Mouse (Mus musculus) B cell, adult (primary cell): ENCODE results near the gene Nfe2l1. TPM values are rescaled to one million over a fixed set of nuclear protein-coding genes. Genes with fewer than 3 reads are reported as not detected.

ENCODE experiments used
- total RNA-seq: library from RNA; stranded (reverse); gene quantifications from 4 replicates; pipeline ENCODE4 v1.2.4, GENCODE M21; 2023; ENCODE audit not compliant: inconsistent age

Nfe2l1 gene
- total RNA-seq = 66.0 to 80.5 TPM (median 77.5 TPM) in 4 replicates

DNA sequence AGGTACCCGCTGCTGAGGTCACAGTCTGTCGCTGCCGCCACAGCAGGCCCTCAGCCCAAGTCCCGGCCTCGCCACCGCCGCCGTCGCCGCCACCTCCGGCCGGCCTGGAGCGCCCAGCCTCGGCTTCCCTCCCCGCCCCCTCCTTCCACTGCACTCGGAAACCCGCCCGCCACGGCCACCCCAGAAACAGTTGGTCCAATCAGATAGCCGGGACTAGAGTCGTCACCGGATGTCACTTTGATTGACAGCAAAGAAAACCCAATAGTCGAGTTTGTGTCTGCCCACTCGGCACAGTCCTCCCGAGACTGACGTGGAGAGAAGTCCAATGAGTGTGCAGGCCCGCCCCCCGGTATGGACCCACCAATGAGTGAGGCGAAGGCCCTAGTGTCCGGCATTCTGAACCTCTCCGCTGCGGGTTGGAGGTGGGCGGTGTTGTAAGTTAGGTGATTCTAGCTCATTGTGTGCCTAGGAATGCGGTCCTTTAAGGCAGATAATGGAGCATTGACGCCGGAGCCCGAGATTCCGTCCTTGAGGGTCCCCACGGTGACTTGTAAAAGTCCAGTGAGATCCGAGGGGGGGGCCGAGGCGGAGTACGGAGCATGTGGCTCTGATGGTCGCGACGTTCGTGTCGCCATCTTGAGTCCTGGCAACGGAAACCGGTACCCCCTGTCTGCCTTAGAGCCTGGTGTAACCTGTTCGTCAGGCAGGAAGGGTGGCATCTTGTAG is at the start of gene Nfe2l1:
TSS of gene Nfe2l1 (minus strand) at position 156 of the 726 bp plus-strand sequence.

DNA sequence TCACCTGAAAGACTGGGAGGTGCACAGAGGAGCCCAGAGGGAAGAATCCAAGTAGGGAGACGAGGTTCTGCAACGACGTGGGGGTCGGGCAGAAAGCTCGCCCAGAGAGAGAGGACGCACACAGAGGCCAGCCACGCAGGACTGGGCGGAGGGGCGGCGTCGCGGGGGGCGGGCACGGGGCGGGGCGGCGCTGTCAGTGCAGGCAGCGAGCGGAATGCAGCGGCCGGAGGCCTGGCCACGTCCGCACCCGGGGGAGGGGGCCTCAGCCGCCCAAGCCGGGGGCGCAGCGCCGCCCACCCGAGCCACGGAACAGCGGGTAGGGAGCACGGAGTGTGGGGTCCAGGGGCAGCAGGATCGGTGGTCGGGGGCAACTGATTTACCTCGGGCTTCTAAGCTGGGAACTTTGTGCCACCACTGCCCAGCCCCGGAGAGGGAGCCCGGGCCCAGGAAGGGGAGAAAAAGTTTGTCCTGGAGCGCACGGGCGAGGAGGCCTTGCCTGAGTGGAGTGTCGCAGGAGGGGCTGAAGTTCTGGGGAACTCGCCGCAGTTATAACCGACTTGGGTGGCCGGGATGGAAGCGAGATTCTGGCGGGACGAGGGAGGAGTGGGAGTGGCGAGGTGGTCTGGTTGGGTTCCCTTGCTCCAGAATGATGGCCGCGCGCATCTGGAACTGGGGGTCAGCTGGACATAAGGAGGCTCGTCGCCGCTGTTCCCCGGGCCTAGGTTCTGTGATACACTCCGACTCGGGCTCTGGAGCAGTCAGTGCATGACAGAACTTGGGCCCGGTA is 20.1 kb upstream of the Nfe2l1 start, which contains the start of gene Copz2:
TSS of gene Copz2 (plus strand) at position 190 of the 787 bp plus-strand sequence.

DNA sequence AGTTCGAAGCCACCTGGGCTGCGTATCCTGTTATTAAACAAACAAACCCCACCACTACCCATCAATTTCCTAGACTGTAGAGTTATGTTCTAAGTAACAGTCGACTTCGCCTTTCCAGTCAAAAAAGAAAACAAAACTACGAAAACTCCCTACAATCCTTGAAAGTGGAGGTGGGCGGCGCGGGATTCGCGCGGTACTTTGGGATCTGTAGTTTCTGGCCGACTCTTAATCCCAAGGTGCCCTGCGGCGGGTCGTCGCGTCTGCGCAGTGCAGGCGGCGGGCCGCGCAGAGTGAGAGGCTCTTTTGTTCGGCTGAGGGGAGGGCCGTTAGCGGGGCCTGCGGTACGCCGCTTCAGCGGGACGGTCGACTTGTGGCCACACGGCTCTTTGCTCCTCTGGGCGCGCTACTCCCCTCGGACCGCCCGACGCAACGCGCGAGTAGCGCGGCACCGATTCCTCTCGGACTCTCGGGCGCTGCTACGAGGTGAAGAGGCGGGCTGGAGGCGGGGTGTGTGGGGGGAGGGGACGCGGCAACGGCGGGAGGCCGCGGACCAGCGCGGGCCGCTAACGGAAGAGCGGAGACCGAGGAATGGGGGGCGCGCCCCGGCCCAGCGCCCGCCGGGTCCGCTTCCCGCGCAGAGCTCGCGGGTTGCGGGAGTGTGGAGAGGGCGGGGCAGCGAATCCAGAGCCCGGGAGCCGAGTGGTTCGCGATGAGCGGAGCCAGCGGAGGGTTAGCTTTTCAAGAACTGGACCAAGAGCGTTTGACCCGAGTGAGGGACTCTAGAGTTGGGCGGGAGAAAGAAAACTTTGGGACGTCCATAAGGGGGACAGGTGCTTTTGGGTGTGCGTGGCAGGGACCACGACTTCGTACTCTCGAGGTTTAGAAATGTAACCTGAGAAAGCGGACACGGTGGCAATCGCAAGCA is 40.6 kb downstream of the Nfe2l1 start, which contains the start of gene Cbx1:
TSS of gene Cbx1 (plus strand) at position 257 of the 925 bp plus-strand sequence.

DNA sequence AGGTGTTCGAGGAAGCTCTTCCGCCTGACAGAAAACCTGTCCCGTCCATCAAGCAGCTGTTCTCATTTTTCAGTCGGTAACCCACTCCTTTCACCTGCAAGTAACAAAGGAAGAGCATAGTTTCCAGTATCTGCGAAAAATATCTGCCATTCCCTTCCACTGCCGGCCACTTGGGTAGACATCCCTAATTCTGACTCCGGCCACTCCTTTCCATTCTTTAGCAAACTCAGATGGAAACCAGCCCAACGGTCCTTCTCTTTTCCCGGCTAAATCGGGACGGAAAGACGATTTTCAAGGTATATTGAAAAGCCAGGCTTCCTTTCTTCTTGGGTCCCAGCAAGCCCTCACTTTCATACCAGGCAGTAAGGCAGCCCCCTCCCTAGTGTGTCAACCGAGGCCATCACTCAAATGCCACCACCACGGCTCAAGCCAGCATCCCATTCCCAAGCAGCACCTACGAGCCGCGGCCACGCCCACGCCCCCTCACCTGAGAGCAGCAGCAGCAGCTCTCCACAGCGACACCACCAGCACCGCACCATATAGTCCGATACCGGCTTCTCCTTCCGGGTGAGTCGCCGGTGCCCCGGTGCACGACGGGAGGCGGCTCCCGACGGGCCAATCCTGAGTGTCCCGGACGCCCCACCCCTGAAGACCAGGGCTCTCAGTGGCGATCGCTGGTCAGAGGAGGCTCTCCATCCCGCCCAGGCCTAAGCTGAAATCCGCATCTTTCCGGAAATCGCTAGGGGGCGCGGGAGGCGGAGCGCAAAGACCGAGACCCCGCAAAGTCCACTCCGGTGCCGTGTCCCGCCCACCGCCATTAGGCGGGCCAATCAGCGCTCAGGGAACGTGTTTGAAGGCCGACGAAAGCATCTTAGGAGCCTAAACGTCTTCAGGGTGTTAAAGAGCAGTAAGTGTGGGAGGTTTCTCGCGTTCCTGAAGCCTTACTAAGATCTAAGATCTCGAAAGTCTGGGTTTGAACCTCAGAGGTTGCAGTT is 52.5 kb downstream of the Nfe2l1 start, which contains the start of gene Snx11:
TSS of gene Snx11 (minus strand) at position 592 of the 995 bp plus-strand sequence.

Other genes with a start within 250 kb of the Nfe2l1 start
- 57.8 to 72.3 TPM (median 62.4 TPM) in 4 replicates for gene Snx11, start 52.4 kb downstream of the Nfe2l1 start, total RNA-seq
- gene Cbx1, start 40.8 kb downstream of the Nfe2l1 start, total RNA-seq = 58.9 to 72.0 TPM (median 64.1 TPM) in 4 replicates
- 1.5 TPM in 1 of 4 replicates, not detected in the others for gene Copz2, start 19.9 kb upstream of the Nfe2l1 start, total RNA-seq
- 48.1 to 63.0 TPM (median 53.9 TPM) in 4 replicates for gene Cdk5rap3, start 86.5 kb upstream of the Nfe2l1 start, total RNA-seq
- gene Prr15l, start 98.1 kb upstream of the Nfe2l1 start, total RNA-seq = not detected in 4 replicates
- 21.5 to 29.9 TPM (median 23.7 TPM) in 4 replicates for gene Pnpo, start 114.0 kb upstream of the Nfe2l1 start, total RNA-seq
- 43.7 to 53.4 TPM (median 53.2 TPM) in 4 replicates for gene Sp2, start 153.0 kb upstream of the Nfe2l1 start, total RNA-seq
- 0.24 TPM in 1 of 4 replicates, not detected in the others for gene Sp6, start 183.4 kb upstream of the Nfe2l1 start, total RNA-seq
- 5.8 to 7.2 TPM (median 6.7 TPM) in 4 replicates for gene Scrn2, start 200.0 kb upstream of the Nfe2l1 start, total RNA-seq
- not detected in 4 replicates for gene Lrrc46, start 211.4 kb upstream of the Nfe2l1 start, total RNA-seq
- 43.6 to 48.2 TPM (median 47.6 TPM) in 4 replicates for gene Mrpl10, start 211.6 kb upstream of the Nfe2l1 start, total RNA-seq
- 34.6 to 39.9 TPM (median 36.1 TPM) in 4 replicates for gene Osbpl7, start 220.7 kb upstream of the Nfe2l1 start, total RNA-seq